Mouse (Mus musculus) kidney, postnatal 0 days (tissue): ENCODE measurements around the gene Upf1. TPM values are rescaled to one million over a fixed set of nuclear protein-coding genes. Genes with fewer than 3 reads are reported as not detected.
A peak's percentile ranks its signal among the peaks of the same experiment; 100 is the strongest.

Experiments used
- ATAC-seq: fragments of 200-750 bp; cut with Nextera tagmentation; replicated peaks from 2 replicates; pipeline ENCODE4 v1.8.0; 2017; ENCODE audit warnings: low read depth, moderate number of reproducible peaks, moderate TSS enrichment, moderate library complexity; ENCODE audit not compliant: low FRiP score
- DNase-seq: peaks from one replicate; pipeline ENCODE4 v3.0.0-alpha.2; 2016; ENCODE audit warnings: low spot score
- H3K27ac ChIP-seq: fragments of 300-500 bp; sonication (generic); 2 replicates; pipeline ENCODE4 v1.5.1; 2014; ENCODE audit warnings: mild to moderate bottlenecking
- H3K27me3 ChIP-seq: fragments of 300-500 bp; sonication (generic); 2 replicates; pipeline ENCODE4 v1.6.1; 2014; ENCODE audit warnings: low read length, mixed read lengths; ENCODE audit not compliant: insufficient read depth
- H3K36me3 ChIP-seq: fragments of 300-500 bp; sonication (generic); 2 replicates; pipeline ENCODE4 v1.6.1; 2014; ENCODE audit warnings: low read length, mixed read lengths; ENCODE audit not compliant: insufficient read depth
- H3K4me1 ChIP-seq: fragments of 300-500 bp; sonication (generic); replicated peaks from 2 replicates; pipeline ENCODE4 v1.6.1; 2014; ENCODE audit warnings: antibody characterized with exemption, low read length, mixed read lengths; ENCODE audit not compliant: insufficient read depth
- H3K4me2 ChIP-seq: fragments of 300-500 bp; sonication (generic); 2 replicates; pipeline ENCODE4 v1.6.1; 2014; ENCODE audit warnings: mild to moderate bottlenecking, low read length, moderate library complexity, mixed read lengths
- H3K4me3 ChIP-seq: fragments of 300-500 bp; sonication (generic); replicated peaks from 2 replicates; pipeline ENCODE4 v1.5.1; 2014; ENCODE audit warnings: low read depth, low read length
- H3K9ac ChIP-seq: fragments of 300-500 bp; sonication (generic); 2 replicates; pipeline ENCODE4 v1.6.1; 2014; ENCODE audit warnings: low read depth, low read length
- H3K9me3 ChIP-seq: fragments of 300-500 bp; sonication (generic); replicated peaks from 2 replicates; pipeline ENCODE4 v1.6.1; 2016; ENCODE audit warnings: low read length, inconsistent platforms, mixed read lengths
- CTCF ChIP-seq: IDR thresholded peaks from 2 replicates; pipeline ENCODE4 v1.5.1; 2016; ENCODE audit warnings: antibody characterized with exemption, low read depth, mild to moderate bottlenecking, moderate library complexity
- WGBS: fragments of 180-500 bp; shearing (Covaris S2); extraction: QIAGEN DNeasy Blood & Tissue Kit; methylation state at CpG from one replicate; pipeline ENCODE4 v1.1.7; 2014; 5-methylcytosine and 5-hydroxymethylcytosine counted together
- polyA plus RNA-seq: library from polyadenylated mRNA; unstranded; fragments of >200 nt; fragmentation: Nextera tagmentation; extraction: Ambion mirVana; gene quantifications from 2 replicates; pipeline ENCODE4 v1.2.1, GENCODE M21; 2015

Gene Upf1
- polyA plus RNA-seq, 1 experiment from 2014 or later: 12.5 TPM

- DNase-seq: peak; percentile 74
- Histone ChIP-seq H3K36me3 (no peaks in the 10 kb centered on the region), H3K4me3 (peak overlapping the region; percentile 31), H3K27ac (no peak overlapping the region), H3K9ac (no peak overlapping the region), H3K4me1 (peaks cover 18% of the 10 kb centered on the region), H3K27me3 (peaks cover 51% of the 10 kb centered on the region), H3K4me2 (peak overlapping the region; percentile 57), H3K9me3 (no peaks in the 10 kb centered on the region)
- no peak for TF ChIP-seq CTCF
- ATAC-seq: peak; percentile 62
- WGBS: 1% methylated on average over 50 of the region's 53 CpGs
Observed at GRCm38 (mm10) chr8:70374318-70374927, 21.3 kb upstream of the Upf1 start.

- TF ChIP-seq CTCF: no peak
- Histone ChIP-seq H3K4me2 (peak within 1 kb of the TSS; percentile 57), H3K4me3 (peak within 1 kb of the TSS; percentile 31), H3K27me3 (peaks cover 51% of the 10 kb centered on the region), H3K27ac (no peak within 1 kb of the TSS), H3K9me3 (no peaks in the 10 kb centered on the region), H3K9ac (0 out of 2 replicates have a peak within 1 kb of the TSS, but pooled peaks have one; percentile 18), H3K4me1 (peaks cover 18% of the 10 kb centered on the region), H3K36me3 (no peaks in the 10 kb centered on the region)
- 5% methylated on average over 47 of the region's 47 CpGs for WGBS
- ATAC-seq (no peak), DNase-seq (no peak)
Observed at GRCm38 (mm10) chr8:70373397-70374317, 20.6 kb upstream of the Upf1 start, which contains the start of gene Comp. TSS of gene Comp (plus strand) at chr8:70373558.

GRCm38 (mm10) chr8:70371951-70372350, 18.9 kb upstream of the Upf1 start:
- WGBS: 20% methylated on average over 6 of the region's 6 CpGs
- no peaks in the 10 kb centered on the region for H3K36me3 ChIP-seq
- H3K9ac ChIP-seq: no peak overlapping the region
- no peak for ATAC-seq
- TF ChIP-seq CTCF: no peak
- H3K4me2 ChIP-seq: no peak overlapping the region
- H3K4me1 ChIP-seq: peaks cover 18% of the 10 kb centered on the region
- H3K27me3 ChIP-seq: peaks cover 41% of the 10 kb centered on the region
- H3K27ac ChIP-seq: no peak overlapping the region
- no peaks in the 10 kb centered on the region for H3K9me3 ChIP-seq
- DNase-seq: no peak
- no peak overlapping the region for H3K4me3 ChIP-seq

GRCm38 (mm10) chr8:70370476-70370875, 17.4 kb upstream of the Upf1 start:
- H3K4me1 ChIP-seq: peaks cover 13% of the 10 kb centered on the region; the same call in 1 of the 2 replicates
- DNase-seq: no peak
- H3K27ac ChIP-seq: no peak overlapping the region
- H3K27me3 ChIP-seq: peaks cover 28% of the 10 kb centered on the region
- H3K9ac ChIP-seq: no peak overlapping the region
- H3K4me2 ChIP-seq: no peak overlapping the region
- no peaks in the 10 kb centered on the region for H3K9me3 ChIP-seq
- no peaks in the 10 kb centered on the region for H3K36me3 ChIP-seq
- WGBS: 83% methylated on average over 7 of the region's 7 CpGs
- H3K4me3 ChIP-seq: no peak overlapping the region
- ATAC-seq: no peak
- no peak for TF ChIP-seq CTCF

- TF ChIP-seq CTCF: no peak
- Histone ChIP-seq H3K9me3 (no peaks in the 10 kb centered on the region), H3K4me1 (no peaks in the 10 kb centered on the region), H3K27me3 (no peaks in the 10 kb centered on the region), H3K4me3 (no peak overlapping the region), H3K27ac (no peak overlapping the region), H3K9ac (no peak overlapping the region), H3K36me3 (no peaks in the 10 kb centered on the region), H3K4me2 (no peak overlapping the region)
- DNase-seq (no peak), ATAC-seq (no peak)
- WGBS: 57% methylated on average over 5 of the region's 5 CpGs
Observed at GRCm38 (mm10) chr8:70366588-70366987, 13.5 kb upstream of the Upf1 start.

- H3K36me3 ChIP-seq: no peaks in the 10 kb centered on the region
- no peaks in the 10 kb centered on the region for H3K4me1 ChIP-seq
- WGBS: 31% methylated on average over 5 of the region's 5 CpGs
- no peak for TF ChIP-seq CTCF
- H3K27me3 ChIP-seq: no peaks in the 10 kb centered on the region
- H3K27ac ChIP-seq: no peak overlapping the region
- no peak overlapping the region for H3K4me3 ChIP-seq
- no peak for DNase-seq
- H3K9ac ChIP-seq: no peak overlapping the region
- no peaks in the 10 kb centered on the region for H3K9me3 ChIP-seq
- no peak overlapping the region for H3K4me2 ChIP-seq
- ATAC-seq: peak; percentile 41; the same call in 1 of the 2 replicates
Observed at GRCm38 (mm10) chr8:70364066-70364465, 11.0 kb upstream of the Upf1 start.
